Mouse (Mus musculus): Measurements from ENCODE around the gene Bglap3. TPM values are rescaled to one million over a fixed set of nuclear protein-coding genes. Genes with fewer than 3 reads are reported as not detected.
"Not testable (repeated sequence)": the region's sequence is repeated elsewhere in the genome, so short reads cannot be mapped to it uniquely, and the experiment has no call there.

Bglap3 gene
- polyA plus RNA-seq, 1 experiment: 5.6 TPM

- WGBS: 11% methylated on average over 22 of the region's 22 CpGs
- DNase-seq (ENCODE audit: low read depth, low spot score): not testable (repeated sequence)
Observed at GRCm38 (mm10) chr3:88381389-88382315, 9.1 kb upstream of the Bglap3 start.

- DNase-seq (ENCODE audit: low read depth, low spot score): not testable (repeated sequence)
- WGBS: 81% methylated on average over 5 of the region's 5 CpGs
Observed at GRCm38 (mm10) chr3:88378599-88378998, 6.1 kb upstream of the Bglap3 start, which contains the start of gene Bglap2. Gene Bglap2 (minus strand): TSS chr3:88378699.

- WGBS: 40% methylated on average over 6 of the region's 7 CpGs
- DNase-seq (ENCODE audit: low read depth, low spot score): not testable (repeated sequence)
Observed at GRCm38 (mm10) chr3:88376644-88377043, 4.1 kb upstream of the Bglap3 start.

GRCm38 (mm10) chr3:88375750-88376626 is 3.4 kb upstream of the Bglap3 start:
- WGBS: 13% methylated on average over 19 of the region's 19 CpGs
- peak; percentile 21 for DNase-seq (ENCODE audit: low read depth, low spot score)

- DNase-seq (ENCODE audit: low read depth, low spot score): not testable (repeated sequence)
- WGBS: 89% methylated on average over 7 of the region's 7 CpGs
Observed at GRCm38 (mm10) chr3:88368511-88368910, 4.0 kb downstream of the Bglap3 start.

GRCm38 (mm10) chr3:88367517-88367916 is 5.0 kb downstream of the Bglap3 start:
- 71% methylated on average over 4 of the region's 7 CpGs for WGBS

GRCm38 (mm10) chr3:88366830-88367428 is 5.6 kb downstream of the Bglap3 start:
- WGBS: 7% methylated on average over 22 of the region's 22 CpGs
- not testable (repeated sequence) for DNase-seq (ENCODE audit: low read depth, low spot score)

More at GRCm38 (mm10) chr3:88367517-88367916, 5.0 kb downstream of the Bglap3 start:
- not testable (repeated sequence) for DNase-seq (ENCODE audit: low read depth, low spot score)

- DNase-seq (ENCODE audit: low read depth, low spot score): no peak
Observed at GRCm38 (mm10) chr3:88365705-88366361, 6.7 kb downstream of the Bglap3 start.

GRCm38 (mm10) chr3:88364337-88364736 is 8.2 kb downstream of the Bglap3 start, which contains the start of gene Paqr6:
Gene Paqr6 (plus strand): TSS chr3:88364584.
- WGBS: 8% methylated on average over 16 of the region's 16 CpGs
- no peak for DNase-seq (ENCODE audit: low read depth, low spot score)

More at GRCm38 (mm10) chr3:88365705-88366361, 6.7 kb downstream of the Bglap3 start:
- 58% methylated on average over 33 of the region's 34 CpGs for WGBS

- WGBS: 34% methylated on average over 4 of the region's 4 CpGs
Observed at GRCm38 (mm10) chr3:88363700-88364099, 8.8 kb downstream of the Bglap3 start.

GRCm38 (mm10) chr3:88361612-88362313 is 10.8 kb downstream of the Bglap3 start:
- WGBS: 81% methylated on average over 2 of the region's 2 CpGs
- no peak for DNase-seq (ENCODE audit: low read depth, low spot score)

More at GRCm38 (mm10) chr3:88363700-88364099, 8.8 kb downstream of the Bglap3 start:
- no peak for DNase-seq (ENCODE audit: low read depth, low spot score)

- 73% methylated on average over 6 of the region's 6 CpGs for WGBS
- DNase-seq (ENCODE audit: low read depth, low spot score): no peak
Observed at GRCm38 (mm10) chr3:88361096-88361495, 11.4 kb downstream of the Bglap3 start.

GRCm38 (mm10) chr3:88359989-88360388 is 12.6 kb downstream of the Bglap3 start:
- WGBS: 78% methylated on average over 3 of the region's 3 CpGs

GRCm38 (mm10) chr3:88359584-88359983 is 13.0 kb downstream of the Bglap3 start:
- 89% methylated on average over 5 of the region's 5 CpGs for WGBS

More at GRCm38 (mm10) chr3:88359989-88360388, 12.6 kb downstream of the Bglap3 start:
- DNase-seq (ENCODE audit: low read depth, low spot score): no peak

GRCm38 (mm10) chr3:88354396-88355165 is 18.0 kb downstream of the Bglap3 start:
- WGBS: 86% methylated on average over 8 of the region's 8 CpGs
- no peak for DNase-seq (ENCODE audit: low read depth, low spot score)

More at GRCm38 (mm10) chr3:88359584-88359983, 13.0 kb downstream of the Bglap3 start:
- no peak for DNase-seq (ENCODE audit: low read depth, low spot score)

GRCm38 (mm10) chr3:88352907-88353306 is 19.6 kb downstream of the Bglap3 start:
- WGBS: 80% methylated on average over 9 of the region's 9 CpGs
- DNase-seq (ENCODE audit: low read depth, low spot score): no peak

GRCm38 (mm10) chr3:88350732-88351131 is 21.8 kb downstream of the Bglap3 start:
- no peak for DNase-seq (ENCODE audit: low read depth, low spot score)
- WGBS: 91% methylated on average over 13 of the region's 13 CpGs
